Mouse (Mus musculus): ENCODE data around the gene Tbx2. TPM values are rescaled to one million over a fixed set of nuclear protein-coding genes. Genes with fewer than 3 reads are reported as not detected.

The Tbx2 gene
- polyA plus RNA-seq, 1 experiment from 2014 or later = 5.8 TPM

DNA sequence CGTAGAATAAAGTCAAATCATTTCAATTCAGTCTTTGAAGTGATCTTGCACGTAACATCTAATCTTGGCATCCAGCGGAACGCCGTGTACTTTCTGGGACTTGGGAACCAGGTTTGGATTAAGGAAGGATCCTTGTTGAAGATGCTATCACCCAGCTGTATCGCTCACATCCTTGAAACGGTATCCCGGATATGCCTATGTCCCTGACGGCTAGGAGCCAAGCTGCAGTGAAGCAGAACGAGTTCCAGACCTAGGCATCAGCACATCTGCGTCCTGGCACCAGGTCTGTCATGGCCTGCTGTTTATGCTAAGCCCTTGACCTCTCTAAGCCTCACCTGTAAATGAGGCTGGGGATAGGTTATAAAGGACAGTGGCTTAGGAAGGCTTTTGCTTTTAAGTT, 32.0 kb upstream of the Tbx2 start:
- no peak overlapping the region for H3K4me3 ChIP-seq (ENCODE audit: low read depth, low read length)
- no peaks in the 10 kb centered on the region for H3K9me3 ChIP-seq (ENCODE audit: control insufficient read depth, low read depth, low read length)
- WGBS = 70% methylated on average over 11 of the region's 11 CpGs
- no peak for ATAC-seq (ENCODE audit: insufficient number of reproducible peaks, insufficient read depth, low FRiP score, low read depth)
- H3K27ac ChIP-seq (ENCODE audit: low read length) = no peak overlapping the region
- no peaks in the 10 kb centered on the region for H3K4me1 ChIP-seq (ENCODE audit: control insufficient read depth, insufficient read depth, low read length)
- H3K36me3 ChIP-seq (ENCODE audit: control insufficient read depth, insufficient read depth, low read length) = no peaks in the 10 kb centered on the region; the same call in 1 of the 2 replicates
- H3K4me2 ChIP-seq (replicated peaks; ENCODE audit: low read depth, low read length) = no peak overlapping the region
- no peaks in the 10 kb centered on the region for H3K27me3 ChIP-seq (ENCODE audit: control insufficient read depth, insufficient read depth, low read length)
- H3K9ac ChIP-seq (replicated peaks; ENCODE audit: low read depth, low read length) = no peak overlapping the region

DNA sequence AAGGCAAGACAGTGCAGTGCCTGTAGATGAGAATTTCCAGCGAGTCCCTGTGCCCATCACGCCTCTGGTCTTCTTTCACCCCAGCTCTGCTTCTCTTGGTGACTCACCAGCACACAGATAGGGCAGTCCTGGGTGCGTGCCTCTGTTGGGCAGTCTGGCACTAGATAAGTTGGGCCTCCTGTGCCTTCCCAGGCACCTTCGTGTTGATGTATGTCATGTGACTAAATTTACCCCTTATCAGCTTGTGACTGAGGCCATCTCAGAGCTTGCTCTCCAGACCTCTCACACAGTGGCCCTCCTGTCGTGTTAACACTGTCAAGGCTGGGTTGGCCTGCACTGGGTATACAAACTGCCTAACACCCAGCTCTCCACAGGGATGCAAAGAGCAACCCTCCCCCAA, 28.3 kb upstream of the Tbx2 start:
- ATAC-seq (ENCODE audit: insufficient number of reproducible peaks, insufficient read depth, low FRiP score, low read depth) = peak; percentile 81; the same call in 1 of the 2 replicates
- no peak overlapping the region for H3K27ac ChIP-seq (ENCODE audit: low read length)
- 58% methylated on average over 5 of the region's 5 CpGs for WGBS
- H3K4me2 ChIP-seq (replicated peaks; ENCODE audit: low read depth, low read length) = no peak overlapping the region
- no peak overlapping the region for H3K9ac ChIP-seq (replicated peaks; ENCODE audit: low read depth, low read length)
- H3K36me3 ChIP-seq (ENCODE audit: control insufficient read depth, insufficient read depth, low read length) = no peaks in the 10 kb centered on the region; the same call in 1 of the 2 replicates
- H3K9me3 ChIP-seq (ENCODE audit: control insufficient read depth, low read depth, low read length) = no peaks in the 10 kb centered on the region
- no peak overlapping the region for H3K4me3 ChIP-seq (ENCODE audit: low read depth, low read length)
- no peaks in the 10 kb centered on the region for H3K27me3 ChIP-seq (ENCODE audit: control insufficient read depth, insufficient read depth, low read length)
- H3K4me1 ChIP-seq (ENCODE audit: control insufficient read depth, insufficient read depth, low read length) = 0 out of 2 replicates have a peak, but pooled peaks cover 5% of the 10 kb centered on the region

DNA sequence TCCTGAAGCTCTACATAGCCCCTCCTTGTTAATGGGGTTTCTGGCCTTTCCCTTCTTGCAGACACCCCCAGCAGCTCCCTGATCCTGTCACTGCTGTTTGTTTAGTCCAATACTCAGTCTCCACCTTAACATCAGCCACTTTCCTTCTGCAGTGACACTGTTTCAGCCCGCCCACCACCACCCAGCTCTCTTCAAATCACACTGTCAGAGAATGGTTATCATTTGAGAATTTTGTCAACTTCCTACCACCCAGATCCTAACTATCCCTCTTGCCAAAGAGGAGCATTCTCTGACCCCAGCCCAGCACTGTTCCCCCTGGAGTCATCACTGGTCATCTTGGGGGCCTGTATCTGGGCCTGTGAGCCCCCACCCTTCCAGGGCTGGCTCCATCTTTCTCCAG, 26.6 kb upstream of the Tbx2 start:
- H3K4me3 ChIP-seq (ENCODE audit: low read depth, low read length) = no peak overlapping the region
- no peak overlapping the region for H3K9ac ChIP-seq (replicated peaks; ENCODE audit: low read depth, low read length)
- no peak for ATAC-seq (ENCODE audit: insufficient number of reproducible peaks, insufficient read depth, low FRiP score, low read depth)
- 0 out of 2 replicates have a peak, but pooled peaks cover 5% of the 10 kb centered on the region for H3K4me1 ChIP-seq (ENCODE audit: control insufficient read depth, insufficient read depth, low read length)
- no peak overlapping the region for H3K27ac ChIP-seq (ENCODE audit: low read length)
- no peaks in the 10 kb centered on the region for H3K27me3 ChIP-seq (ENCODE audit: control insufficient read depth, insufficient read depth, low read length)
- H3K9me3 ChIP-seq (ENCODE audit: control insufficient read depth, low read depth, low read length) = no peaks in the 10 kb centered on the region
- no peak overlapping the region for H3K4me2 ChIP-seq (replicated peaks; ENCODE audit: low read depth, low read length)
- H3K36me3 ChIP-seq (ENCODE audit: control insufficient read depth, insufficient read depth, low read length) = no peaks in the 10 kb centered on the region; the same call in 1 of the 2 replicates
- 90% methylated on average over 1 of the region's 1 CpGs for WGBS

DNA sequence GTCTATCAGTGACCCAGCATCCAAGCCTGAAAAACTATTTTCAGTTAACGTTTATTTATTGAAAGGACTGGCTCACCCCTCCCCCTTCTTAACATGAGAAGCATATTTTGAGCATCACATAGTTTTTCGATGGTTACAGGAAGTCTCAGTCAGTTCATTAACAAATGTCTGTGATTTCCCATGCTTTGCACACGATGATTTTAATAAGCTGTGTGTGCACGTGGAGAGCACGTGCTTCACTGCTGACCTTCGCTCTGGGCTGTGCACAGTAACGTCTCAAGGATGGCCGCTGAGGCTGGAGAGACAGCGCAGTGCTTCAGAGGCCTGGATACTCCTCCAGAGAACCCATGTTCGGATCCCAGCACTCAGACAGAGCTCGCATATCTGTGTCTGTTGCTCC, 25.0 kb upstream of the Tbx2 start:
- no peaks in the 10 kb centered on the region for H3K36me3 ChIP-seq (ENCODE audit: control insufficient read depth, insufficient read depth, low read length)

DNA sequence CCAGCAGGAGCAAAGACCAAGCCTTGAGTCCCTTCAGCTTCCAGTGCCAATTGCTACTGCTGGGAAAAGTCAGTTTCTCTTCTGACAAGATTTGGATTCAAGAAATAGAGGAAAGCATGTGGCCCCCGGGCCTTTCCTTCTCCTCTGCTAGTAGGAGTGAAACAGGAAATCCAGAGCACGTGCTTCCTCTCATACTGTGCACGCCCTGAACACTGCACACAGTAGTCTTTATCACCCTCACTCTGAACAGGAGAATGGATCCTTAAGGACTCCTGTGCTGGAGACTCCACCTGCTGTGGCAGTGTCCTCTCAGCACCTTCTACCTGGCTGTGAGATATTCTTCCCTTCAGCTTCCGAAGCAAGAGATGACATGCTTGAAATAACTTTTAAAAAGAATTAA, 21.1 kb upstream of the Tbx2 start:
- no peak overlapping the region for H3K9ac ChIP-seq (replicated peaks; ENCODE audit: low read depth, low read length)
- H3K9me3 ChIP-seq (ENCODE audit: control insufficient read depth, low read depth, low read length) = no peaks in the 10 kb centered on the region
- no peaks in the 10 kb centered on the region for H3K36me3 ChIP-seq (ENCODE audit: control insufficient read depth, insufficient read depth, low read length)
- no peak for ATAC-seq (ENCODE audit: insufficient number of reproducible peaks, insufficient read depth, low FRiP score, low read depth)
- H3K4me1 ChIP-seq (ENCODE audit: control insufficient read depth, insufficient read depth, low read length) = peaks cover 10% of the 10 kb centered on the region; the same call in 1 of the 2 replicates
- 77% methylated on average over 4 of the region's 4 CpGs for WGBS
- no peak overlapping the region for H3K4me3 ChIP-seq (ENCODE audit: low read depth, low read length)
- H3K27me3 ChIP-seq (ENCODE audit: control insufficient read depth, insufficient read depth, low read length) = no peaks in the 10 kb centered on the region
- no peak overlapping the region for H3K4me2 ChIP-seq (replicated peaks; ENCODE audit: low read depth, low read length)
- no peak overlapping the region for H3K27ac ChIP-seq (ENCODE audit: low read length)

More for the DNA sequence above, 25.0 kb upstream of the Tbx2 start:
- WGBS = 61% methylated on average over 11 of the region's 11 CpGs
- Histone ChIP-seq H3K9me3 (ENCODE audit: control insufficient read depth, low read depth, low read length) (no peaks in the 10 kb centered on the region), H3K4me1 (ENCODE audit: control insufficient read depth, insufficient read depth, low read length) (0 out of 2 replicates have a peak, but pooled peaks cover 5% of the 10 kb centered on the region), H3K27ac (ENCODE audit: low read length) (no peak overlapping the region), H3K4me3 (ENCODE audit: low read depth, low read length) (no peak overlapping the region), H3K4me2 (replicated peaks; ENCODE audit: low read depth, low read length) (no peak overlapping the region), H3K27me3 (ENCODE audit: control insufficient read depth, insufficient read depth, low read length) (no peaks in the 10 kb centered on the region), H3K9ac (replicated peaks; ENCODE audit: low read depth, low read length) (no peak overlapping the region)
- ATAC-seq (ENCODE audit: insufficient number of reproducible peaks, insufficient read depth, low FRiP score, low read depth) = no peak

DNA sequence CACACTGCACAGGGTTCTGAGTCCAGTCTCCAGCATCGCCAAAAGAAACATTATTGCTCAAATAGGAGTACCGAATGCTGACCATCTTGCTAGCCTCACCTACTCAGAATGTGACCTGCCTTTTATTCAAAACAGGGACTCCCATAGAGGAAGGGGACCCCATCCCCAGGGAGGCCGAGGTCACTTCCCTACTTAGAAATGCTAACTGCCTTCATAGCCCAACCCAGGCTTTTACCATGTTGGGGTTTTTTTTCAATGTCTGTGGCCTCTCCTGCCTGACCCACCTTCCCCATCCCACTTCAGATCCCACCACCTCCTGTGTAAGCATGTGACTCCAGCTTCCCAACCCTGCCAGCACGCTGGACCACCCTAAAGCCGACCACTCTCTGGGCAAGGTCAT, 20.7 kb upstream of the Tbx2 start:
- no peaks in the 10 kb centered on the region for H3K9me3 ChIP-seq (ENCODE audit: control insufficient read depth, low read depth, low read length)
- H3K4me3 ChIP-seq (ENCODE audit: low read depth, low read length) = no peak overlapping the region
- H3K27ac ChIP-seq (ENCODE audit: low read length) = no peak overlapping the region
- H3K36me3 ChIP-seq (ENCODE audit: control insufficient read depth, insufficient read depth, low read length) = no peaks in the 10 kb centered on the region
- H3K9ac ChIP-seq (replicated peaks; ENCODE audit: low read depth, low read length) = no peak overlapping the region
- H3K4me2 ChIP-seq (replicated peaks; ENCODE audit: low read depth, low read length) = no peak overlapping the region
- 93% methylated on average over 5 of the region's 5 CpGs for WGBS
- H3K4me1 ChIP-seq (ENCODE audit: control insufficient read depth, insufficient read depth, low read length) = peaks cover 10% of the 10 kb centered on the region; the same call in 1 of the 2 replicates
- H3K27me3 ChIP-seq (ENCODE audit: control insufficient read depth, insufficient read depth, low read length) = no peaks in the 10 kb centered on the region
- no peak for ATAC-seq (ENCODE audit: insufficient number of reproducible peaks, insufficient read depth, low FRiP score, low read depth)

DNA sequence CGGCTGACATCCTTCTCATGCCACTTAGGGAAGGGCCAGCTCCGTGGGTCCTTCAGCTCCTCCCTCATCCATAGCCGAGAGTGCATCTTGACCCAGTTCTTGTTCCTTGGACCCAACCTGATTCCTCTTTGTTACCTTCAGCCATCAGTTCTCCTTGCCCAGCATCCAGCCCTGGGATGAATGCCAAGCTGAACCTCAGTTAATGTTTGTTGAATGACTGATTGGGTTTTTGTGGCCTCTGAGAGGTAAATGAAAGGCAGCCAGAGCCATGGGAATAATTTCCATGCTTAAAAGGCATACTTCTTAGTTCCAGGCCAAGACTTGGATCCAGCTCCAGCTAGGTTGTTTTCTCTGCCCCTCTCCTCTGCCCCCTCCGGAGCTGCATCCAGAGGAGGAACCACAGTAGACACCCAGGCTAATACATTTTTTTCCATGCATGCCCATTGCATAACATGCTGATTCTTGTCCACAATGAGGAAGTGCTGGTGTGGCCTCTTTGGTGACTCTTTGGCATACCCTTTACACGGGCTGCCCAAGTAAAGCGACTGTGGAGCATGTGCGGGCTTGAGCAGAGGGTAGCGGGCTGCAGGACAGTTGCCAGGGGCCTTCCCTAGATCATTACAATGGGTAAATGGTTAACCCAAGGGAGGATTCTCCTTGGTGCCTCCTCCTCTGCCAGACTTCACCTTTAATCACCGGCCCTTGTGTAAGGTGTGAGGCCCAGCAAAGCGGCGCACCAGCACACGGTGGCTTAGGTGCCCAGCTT, 20.0 kb upstream of the Tbx2 start:
- ATAC-seq (ENCODE audit: insufficient number of reproducible peaks, insufficient read depth, low FRiP score, low read depth) = no peak
- Histone ChIP-seq H3K36me3 (ENCODE audit: control insufficient read depth, insufficient read depth, low read length) (no peaks in the 10 kb centered on the region), H3K9ac (replicated peaks; ENCODE audit: low read depth, low read length) (no peak overlapping the region), H3K4me1 (ENCODE audit: control insufficient read depth, insufficient read depth, low read length) (peaks cover 8% of the 10 kb centered on the region; the same call in 1 of the 2 replicates), H3K9me3 (ENCODE audit: control insufficient read depth, low read depth, low read length) (no peaks in the 10 kb centered on the region), H3K4me3 (ENCODE audit: low read depth, low read length) (no peak overlapping the region), H3K27me3 (ENCODE audit: control insufficient read depth, insufficient read depth, low read length) (no peaks in the 10 kb centered on the region), H3K4me2 (replicated peaks; ENCODE audit: low read depth, low read length) (no peak overlapping the region), H3K27ac (ENCODE audit: low read length) (no peak overlapping the region)
- 77% methylated on average over 12 of the region's 12 CpGs for WGBS

DNA sequence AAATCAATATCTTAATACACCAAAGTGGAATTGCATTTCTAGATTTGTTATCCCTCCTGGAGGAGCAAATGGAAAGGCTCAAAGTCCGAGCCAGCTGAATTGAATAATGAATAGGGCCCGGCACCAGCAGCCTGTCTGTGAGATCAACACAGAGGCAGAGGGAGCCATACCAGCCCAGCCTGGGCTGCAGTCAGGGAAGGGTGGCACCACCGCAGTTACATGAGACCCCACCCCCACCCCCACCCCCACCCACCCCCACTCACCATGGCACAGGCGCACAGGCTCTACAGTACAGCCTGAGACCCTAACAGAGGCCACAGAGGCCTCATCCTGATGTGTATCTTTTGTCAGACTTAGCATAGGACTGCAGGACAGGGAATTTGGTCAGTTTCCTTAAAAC, 17.7 kb upstream of the Tbx2 start:
- Histone ChIP-seq H3K9ac (replicated peaks; ENCODE audit: low read depth, low read length) (no peak overlapping the region), H3K36me3 (ENCODE audit: control insufficient read depth, insufficient read depth, low read length) (no peaks in the 10 kb centered on the region), H3K9me3 (ENCODE audit: control insufficient read depth, low read depth, low read length) (no peaks in the 10 kb centered on the region), H3K4me3 (ENCODE audit: low read depth, low read length) (no peak overlapping the region), H3K4me2 (replicated peaks; ENCODE audit: low read depth, low read length) (no peak overlapping the region), H3K27ac (ENCODE audit: low read length) (no peak overlapping the region), H3K4me1 (ENCODE audit: control insufficient read depth, insufficient read depth, low read length) (peaks cover 6% of the 10 kb centered on the region; the same call in 1 of the 2 replicates), H3K27me3 (ENCODE audit: control insufficient read depth, insufficient read depth, low read length) (no peaks in the 10 kb centered on the region)
- 16% methylated on average over 4 of the region's 4 CpGs for WGBS
- no peak for ATAC-seq (ENCODE audit: insufficient number of reproducible peaks, insufficient read depth, low FRiP score, low read depth)

Data from stomach, embryonic 14.5 days (tissue).